Mouse (Mus musculus) spleen, adult 2 months (tissue): ENCODE measurements around the gene Rtn3.

Experiments used
- CTCF ChIP-seq: fragments of 200-500 bp; IDR thresholded peaks from 2 replicates; pipeline ENCODE4 v1.5.1; 2011; ENCODE audit warnings: mild to moderate bottlenecking, inconsistent platforms; ENCODE audit not compliant: insufficient read depth, insufficient read length, insufficient replicate concordance; ENCODE audit errors: extremely low read depth
- POLR2A ChIP-seq: fragments of 200-500 bp; IDR thresholded peaks from 2 replicates; pipeline ENCODE4 v1.6.1; 2011; ENCODE audit warnings: low read depth, low read length, inconsistent platforms

- TF ChIP-seq CTCF (no peak), POLR2A (no peak)
These were observed 40.2 kb upstream of the Rtn3 start for GRCm38 (mm10) chr19:7523292-7523691.
